ENCODE assay signal across 9 mouse cellular contexts in genomic region chr5:38529724-38530428, GRCm38 (mm10). TPM values are rescaled to one million over a fixed set of nuclear protein-coding genes. Genes with fewer than 3 reads are reported as not detected.
A peak's percentile ranks its signal among the peaks of the same experiment; 100 is the strongest.
DNase-seq lines count a peak whose midpoint lies in the region; TF ChIP-seq lines count a peak whose summit lies in the region.
"Had no signal": no experiment of that assay in that cellular context is flagged by ENCODE, and none has a peak within 500 bp of the region (broad histone marks: within the 10 kb centered on the region; RNA-seq: fewer than 3 reads in every experiment).

No protein-coding gene starts in this region.

- peak; percentile 61; the same call in 1 of the 2 replicates for TF ChIP-seq CTCF in brain, embryonic 14.5 days (IDR thresholded peaks at IDR 0.05; ENCODE audit: borderline replicate concordance, extremely low read depth, insufficient read depth, insufficient read length)
- TF ChIP-seq CTCF in olfactory bulb, adult 2 months (IDR thresholded peaks at IDR 0.05; ENCODE audit: insufficient read depth, low read depth, low read length): 0 out of 2 replicates have a peak, but pooled peaks have one; percentile 20

- no peak overlapping the region for H3K4me3 ChIP-seq in limb, embryonic 10.5 days
- H3K4me3 ChIP-seq in olfactory bulb, adult 2 months (ENCODE audit: insufficient read depth, low read depth, low read length): no peak overlapping the region

- DNase-seq in kidney, postnatal 36 days: peak; percentile 7 to 11
- DNase-seq in kidney, postnatal 25 days: no peak
- DNase-seq in brain, embryonic 14.5 days (ENCODE audit: low read depth): peak; percentile 45
- DNase-seq in limb, embryonic 10.5 days (ENCODE audit: low spot score): peak; percentile 35
- no peak for DNase-seq in cerebellum, adult 11 months
- no peak for DNase-seq in heart, postnatal 25 days (ENCODE audit: low spot score)
- DNase-seq in lung, postnatal 4 days: no peak

- H3K27me3 ChIP-seq in limb, embryonic 10.5 days (ENCODE audit: low read depth, poor library complexity, severe bottlenecking): no peaks in the 10 kb centered on the region

- H3K36me3 ChIP-seq in limb, embryonic 10.5 days: peaks cover 98% of the 10 kb centered on the region

- intact Hi-C loops in heart, postnatal 25 days (cut with DNase I): no loop called here

- H3K9me3 ChIP-seq in limb, embryonic 10.5 days (replicated peaks): no peaks in the 10 kb centered on the region

- WGBS in limb, embryonic 10.5 days: 90% methylated on average over 6 of the region's 6 CpGs
- 70% methylated on average over 6 of the region's 6 CpGs for WGBS in olfactory bulb, adult 2 months

- H3K27ac ChIP-seq in limb, embryonic 10.5 days: no peak overlapping the region
- H3K27ac ChIP-seq in olfactory bulb, adult 2 months (ENCODE audit: insufficient read depth, low read depth, low read length): no peak overlapping the region
- H3K27ac ChIP-seq: macrophage had no signal

- TF ChIP-seq POLR2A in brain, embryonic 14.5 days (IDR thresholded peaks at IDR 0.05; ENCODE audit: borderline replicate concordance, extremely low read depth, insufficient read depth, insufficient read length, poor library complexity, severe bottlenecking): no peak
- no peak for TF ChIP-seq POLR2A in olfactory bulb, adult 2 months (IDR thresholded peaks at IDR 0.05; ENCODE audit: insufficient read depth, low read depth, low read length)

- no peaks in the 10 kb centered on the region for H3K4me1 ChIP-seq in limb, embryonic 10.5 days
- H3K4me1 ChIP-seq in olfactory bulb, adult 2 months (ENCODE audit: control insufficient read depth, insufficient read depth, low read length): peaks cover 13% of the 10 kb centered on the region

RNA-seq across cellular contexts. Expression of gene Slc2a9, which starts 26.9 kb away (rescaled TPM):
- 0.28 and 0.81 TPM in 2 replicates for polyA plus RNA-seq in brain, embryonic 14.5 days (2012; rRNA removed)
- 0.13 TPM in 1 of 2 replicates, not detected in the other for polyA plus RNA-seq in limb, embryonic 10.5 days (2016; fragmentation: Nextera tagmentation; extraction: Ambion mirVana)
- polyA plus RNA-seq in olfactory bulb, adult 2 months (2012; ENCODE audit: insufficient read depth, insufficient read length, low replicate concordance, missing spikeins): not detected in 2 replicates
- 1 to 10 TPM; 1.1 to 1.6 TPM for total RNA-seq in heart, postnatal 25 days (2021)

RNA-seq across cellular contexts. Expression of gene Wdr1, which starts 33.1 kb away (rescaled TPM):
- 116 and 141 TPM in 2 replicates for polyA plus RNA-seq in brain, embryonic 14.5 days (2012; rRNA removed)
- polyA plus RNA-seq in limb, embryonic 10.5 days (2016; fragmentation: Nextera tagmentation; extraction: Ambion mirVana): 197 and 214 TPM in 2 replicates
- 427 TPM in 1 of 2 replicates, not detected in the other for polyA plus RNA-seq in olfactory bulb, adult 2 months (2012; ENCODE audit: insufficient read depth, insufficient read length, low replicate concordance, missing spikeins)
- 100 to 1,000 TPM; 129 to 137 TPM for total RNA-seq in heart, postnatal 25 days (2021)

Comparison
In these comparisons a context has a peak if more than half of its experiments do, and no peak if none do; other contexts are left out.
1. DNase-seq: peak in kidney, postnatal 36 days (2 of 2), brain, embryonic 14.5 days (single experiment) and limb, embryonic 10.5 days (single experiment); none in kidney, postnatal 25 days (0 of 2), cerebellum, adult 11 months (single experiment), heart, postnatal 25 days (single experiment) and lung, postnatal 4 days (0 of 2).